Mouse (Mus musculus) megakaryocyte-erythroid progenitor cell, adult 5-6 weeks (primary cell): ENCODE results near the gene Hpcal1. TPM values are rescaled to one million over a fixed set of nuclear protein-coding genes. Genes with fewer than 3 reads are reported as not detected.

Experiments used
- ATAC-seq: replicated peaks from 2 replicates; pipeline ENCODE4 v1.8.0; 2016; ENCODE audit warnings: mild to moderate bottlenecking, inconsistent platforms; ENCODE audit not compliant: severe bottlenecking, poor library complexity, low FRiP score, low TSS enrichment
- total RNA-seq, 2 experiments: library from RNA; stranded (forward) in 1 of 2; stranded (reverse) in 1 of 2; fragments of 200-1000, 215-1000 nt in 1 of 2; fragments of >200 nt in 1 of 2; fragmentation: Nextera tagmentation in 1 of 2; gene quantifications; 2 replicates each; pipeline ENCODE4 v1.2.3; 2014 to 2017

The Hpcal1 gene
- total RNA-seq, 2 experiments from 2014 or later, result 3.0 to 4.3 TPM

DNA sequence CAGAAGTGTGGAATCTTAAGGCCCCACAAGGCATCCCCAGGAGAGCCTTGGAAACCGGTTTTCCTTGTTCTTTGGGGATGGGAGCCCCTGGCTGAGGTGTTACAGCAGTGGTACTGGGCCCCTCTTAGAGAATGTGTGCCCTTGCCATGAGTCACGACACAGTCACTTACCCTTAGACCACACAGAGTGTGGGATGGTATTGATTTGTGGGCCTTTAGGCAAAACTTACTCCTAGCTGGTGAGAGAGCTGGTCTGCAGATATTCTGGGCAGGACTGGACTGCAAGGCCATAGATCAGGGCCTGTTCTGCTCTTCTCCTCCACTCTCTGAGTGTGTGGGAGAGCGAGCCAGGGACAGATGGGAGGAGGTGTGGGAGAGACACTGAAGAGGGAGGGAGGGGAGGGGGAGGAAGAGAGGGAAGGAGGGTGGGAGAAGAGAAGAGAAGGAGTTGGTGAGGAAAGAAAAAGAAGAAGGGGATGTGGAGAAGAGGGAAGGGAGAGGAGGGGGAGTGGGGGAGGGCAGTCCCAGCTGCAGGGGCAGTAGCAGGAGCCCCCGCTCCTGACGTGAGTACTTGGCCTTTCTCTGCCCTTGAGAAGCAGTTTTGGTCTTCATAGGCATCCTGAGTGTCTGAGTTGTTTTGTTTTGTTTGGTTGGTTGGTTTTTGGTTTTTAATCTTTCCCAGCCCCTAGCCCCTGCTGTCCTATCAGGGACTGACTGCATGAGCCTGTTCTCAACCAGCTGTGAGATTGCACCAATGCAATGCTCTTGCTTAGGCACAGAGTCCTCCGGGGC lies 42.7 kb downstream of the Hpcal1 start:
- 0 out of 2 replicates have a peak, but pooled peaks have one; percentile 32 for ATAC-seq

GRCm38 (mm10) chr12:17736396-17736795 lies 45.7 kb downstream of the Hpcal1 start:
- ATAC-seq, result no peak

DNA sequence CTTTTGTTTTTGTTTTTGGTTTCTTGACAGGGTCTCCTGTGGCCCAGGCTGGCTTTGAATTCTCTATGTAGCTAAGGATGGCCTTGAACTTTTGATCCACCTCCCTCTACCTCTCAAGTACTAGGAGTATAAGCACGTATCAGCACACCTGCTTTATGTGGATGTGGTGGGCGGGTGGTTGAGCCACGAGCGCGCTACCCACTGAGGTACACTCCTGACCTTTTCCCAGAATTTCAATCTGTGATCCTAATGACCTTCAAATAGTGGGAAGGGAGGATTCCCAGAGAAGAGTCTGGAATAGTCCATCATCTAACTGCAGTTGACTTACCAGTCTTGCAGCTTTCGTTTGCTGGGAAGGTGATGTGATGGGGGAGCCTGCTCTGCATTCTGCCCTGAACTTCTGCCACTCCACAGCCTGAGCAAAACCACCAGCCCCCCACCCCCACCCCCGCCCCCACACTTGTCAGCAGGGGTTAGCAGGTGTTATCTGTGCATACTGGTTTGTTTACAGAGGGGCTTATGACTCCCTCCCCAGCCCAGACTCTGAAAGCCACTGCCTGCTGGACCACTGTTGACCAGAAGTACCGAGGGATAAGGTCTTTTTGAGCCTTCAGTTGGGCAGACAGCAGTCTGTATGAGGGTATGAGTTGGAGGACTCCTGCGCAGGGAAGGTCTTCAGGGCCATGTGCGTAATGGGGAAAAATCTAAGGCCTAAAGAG lies 46.4 kb downstream of the Hpcal1 start:
- no peak for ATAC-seq

- ATAC-seq, result no peak
Observed at GRCm38 (mm10) chr12:17737808-17738207, 47.2 kb downstream of the Hpcal1 start.

GRCm38 (mm10) chr12:17738473-17738872 lies 47.8 kb downstream of the Hpcal1 start:
- no peak for ATAC-seq

GRCm38 (mm10) chr12:17740226-17740625 lies 49.6 kb downstream of the Hpcal1 start:
- no peak for ATAC-seq

DNA sequence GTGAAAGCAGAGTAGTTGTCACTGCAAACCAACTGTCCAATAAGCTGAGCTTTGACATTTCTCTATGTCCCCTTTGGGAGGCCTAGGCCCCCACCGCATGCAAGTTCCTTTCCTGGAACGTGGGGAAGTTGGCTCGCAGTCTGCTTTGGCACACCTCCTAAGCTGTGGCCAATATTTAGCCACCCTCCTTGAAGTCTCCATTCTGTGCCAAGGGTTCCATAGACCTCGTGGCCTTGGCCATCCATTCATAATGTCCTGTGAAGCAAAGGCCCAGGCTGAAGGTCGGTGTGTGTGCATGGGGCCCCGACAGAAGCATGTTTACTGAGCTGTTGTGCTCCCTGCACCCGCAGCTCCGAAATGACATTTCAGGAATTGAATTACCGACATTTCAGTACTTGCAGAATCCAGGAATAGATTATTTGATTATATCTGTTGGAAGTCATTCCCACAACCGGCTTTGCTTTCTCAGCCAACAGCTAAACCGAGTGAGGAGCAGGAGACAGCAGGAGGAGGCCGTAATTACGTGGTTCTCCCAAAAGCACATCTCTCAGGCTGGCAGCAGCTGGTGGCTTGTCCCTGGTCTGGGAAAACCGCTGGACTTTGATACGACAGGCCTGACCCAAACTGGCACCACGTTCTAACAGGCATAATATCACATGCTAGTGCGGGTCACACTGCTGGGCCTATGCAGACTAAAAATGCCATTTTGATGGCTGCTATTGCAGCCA lies 51.1 kb downstream of the Hpcal1 start:
- no peak for ATAC-seq

DNA sequence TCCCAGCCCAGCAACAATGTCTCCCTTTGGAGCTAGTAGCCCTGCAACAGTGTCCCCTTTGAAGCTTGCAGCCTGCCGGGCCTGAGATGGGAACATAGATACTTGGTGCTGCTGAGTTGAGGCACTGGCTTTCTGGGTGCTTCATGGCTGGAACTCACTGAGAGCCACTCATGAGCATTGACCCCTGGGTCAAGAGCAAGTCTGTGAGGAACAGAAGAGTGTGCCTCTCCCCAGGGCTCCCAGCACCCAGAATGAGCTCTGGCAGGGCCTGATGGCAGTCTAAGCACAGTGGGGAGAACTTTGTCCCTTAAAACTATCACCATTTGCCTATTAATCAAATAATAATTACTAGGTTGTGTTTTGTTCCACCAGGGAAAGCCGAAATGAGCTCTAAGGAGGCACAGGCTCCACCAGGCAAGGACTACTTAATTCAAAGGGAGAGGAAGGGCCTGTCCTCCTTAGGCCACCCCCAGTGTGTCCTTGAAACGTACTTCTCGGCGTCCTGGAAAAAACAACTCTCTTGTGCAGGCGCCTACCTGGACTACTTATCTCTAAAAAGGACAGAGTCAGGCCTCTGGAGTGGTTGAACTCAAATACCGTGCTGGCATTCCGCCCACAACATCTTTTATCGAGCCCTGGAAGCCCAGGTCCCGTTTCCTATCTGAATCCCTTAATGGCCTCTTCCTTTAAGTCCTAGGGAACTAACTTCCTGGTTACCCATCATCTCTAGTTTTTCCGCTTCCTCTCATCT lies 52.1 kb downstream of the Hpcal1 start:
- no peak for ATAC-seq

DNA sequence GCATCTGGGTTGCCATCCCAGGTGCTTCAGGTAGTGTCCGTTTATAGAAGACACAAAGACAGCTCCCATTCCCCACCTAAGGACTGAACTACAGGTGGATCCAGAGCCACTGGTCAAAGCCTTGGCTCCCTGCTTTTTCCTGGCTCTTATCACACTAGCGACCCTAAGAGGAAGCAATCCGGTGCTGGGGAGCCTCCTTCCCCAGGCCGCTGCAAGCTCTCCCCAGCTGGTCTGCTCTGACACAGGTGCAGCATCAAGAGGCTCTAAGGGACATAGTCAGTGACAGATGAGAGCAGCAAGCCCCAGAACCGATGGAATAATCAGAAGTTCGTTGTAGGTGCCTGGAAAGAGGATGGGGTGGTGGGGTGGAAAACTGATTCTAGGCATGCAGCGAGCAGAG lies 54.8 kb downstream of the Hpcal1 start:
- no peak for ATAC-seq

GRCm38 (mm10) chr12:17746725-17747124 lies 56.1 kb downstream of the Hpcal1 start:
- ATAC-seq, result no peak

GRCm38 (mm10) chr12:17747191-17748154 lies 56.8 kb downstream of the Hpcal1 start:
- no peak for ATAC-seq

DNA sequence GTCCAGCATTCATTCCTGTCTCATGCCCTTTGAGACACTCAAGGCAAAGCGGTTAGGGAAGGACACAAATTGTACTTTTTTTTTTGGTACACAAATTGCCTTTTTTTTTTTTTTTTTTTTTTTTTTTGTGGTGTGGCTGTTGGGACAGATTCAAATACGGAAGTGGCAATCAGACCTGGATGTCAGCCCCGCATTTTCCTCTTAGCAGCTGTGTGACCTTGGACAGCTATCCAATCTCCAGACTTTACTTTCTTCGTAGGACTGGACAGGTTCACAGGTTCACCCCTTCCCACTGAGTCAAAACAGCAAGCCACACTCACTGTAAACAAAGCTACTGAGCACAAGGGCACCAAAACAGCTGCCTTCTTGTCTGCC lies 57.5 kb downstream of the Hpcal1 start:
- ATAC-seq, result no peak

DNA sequence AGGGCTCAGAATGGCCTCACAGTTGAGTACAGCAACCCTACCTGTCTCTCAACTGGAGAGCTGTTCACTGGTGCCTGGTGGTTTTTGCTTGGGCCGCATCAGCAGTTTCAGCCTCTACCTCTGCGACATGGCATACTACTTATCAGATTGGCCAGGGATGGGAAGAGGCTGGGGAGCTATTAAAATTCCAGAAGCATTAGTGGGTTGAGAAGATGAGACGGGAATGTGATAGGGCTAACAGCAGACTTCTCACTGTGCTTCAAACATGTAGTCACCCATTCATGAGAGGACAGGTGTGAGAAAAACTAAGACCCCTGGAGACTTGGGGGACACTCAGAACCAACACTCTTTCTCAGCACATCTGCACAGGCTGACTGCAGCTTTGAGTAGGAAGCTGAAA lies 59.1 kb downstream of the Hpcal1 start:
- ATAC-seq, result no peak

DNA sequence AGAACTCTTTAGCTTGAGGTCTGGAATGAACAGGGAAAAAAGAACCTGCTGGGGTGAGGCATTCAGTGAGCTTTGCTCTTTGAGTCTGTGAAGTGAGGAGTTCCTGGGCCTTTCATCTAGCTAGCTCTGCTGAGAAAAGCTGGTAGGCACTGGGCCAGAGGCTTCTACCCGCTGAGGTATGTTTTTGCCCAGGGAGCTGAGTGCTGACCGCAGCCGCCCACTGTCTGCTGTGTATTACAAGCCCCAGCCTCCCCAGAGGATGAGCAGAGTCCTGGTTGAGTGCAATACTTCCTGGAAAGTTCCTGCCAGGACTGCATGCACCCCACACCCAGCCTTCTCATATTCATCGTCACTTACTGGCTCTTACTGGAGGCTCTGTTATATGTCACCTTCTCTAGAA lies 59.8 kb downstream of the Hpcal1 start:
- no peak for ATAC-seq

GRCm38 (mm10) chr12:17752828-17753227 lies 62.2 kb downstream of the Hpcal1 start:
- no peak for ATAC-seq

GRCm38 (mm10) chr12:17754771-17755170 lies 64.1 kb downstream of the Hpcal1 start:
- no peak for ATAC-seq

DNA sequence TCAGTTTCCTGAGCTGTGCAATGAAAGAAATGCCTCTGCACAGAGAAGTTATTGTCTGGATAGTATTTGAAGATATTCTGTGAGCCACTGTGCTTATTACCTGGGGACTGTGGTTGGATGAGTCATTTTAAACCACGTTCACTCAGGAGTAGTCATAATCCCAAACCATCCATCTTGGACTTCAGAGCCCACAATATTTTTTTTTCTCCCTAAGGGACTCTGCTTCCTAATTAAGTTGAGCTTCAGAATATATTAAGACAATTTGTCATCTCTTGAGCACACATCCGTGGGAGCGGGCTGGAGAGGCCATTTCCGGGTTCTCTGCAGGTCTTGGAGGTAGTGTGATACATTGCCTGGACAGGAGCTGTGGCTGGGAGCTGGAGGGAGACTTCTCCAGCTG lies 66.2 kb downstream of the Hpcal1 start:
- no peak for ATAC-seq

GRCm38 (mm10) chr12:17762286-17762933 lies 71.8 kb downstream of the Hpcal1 start:
- no peak for ATAC-seq
